Mouse (Mus musculus) brain, embryonic 18.5 days (tissue): Measurements from ENCODE around the gene Ulk4.

ENCODE experiments used
- DNase-seq: peaks from one replicate; pipeline ENCODE4 v3.0.0-alpha.2; 2012; ENCODE audit warnings: low read depth, low spot score

The Ulk4 gene

DNA sequence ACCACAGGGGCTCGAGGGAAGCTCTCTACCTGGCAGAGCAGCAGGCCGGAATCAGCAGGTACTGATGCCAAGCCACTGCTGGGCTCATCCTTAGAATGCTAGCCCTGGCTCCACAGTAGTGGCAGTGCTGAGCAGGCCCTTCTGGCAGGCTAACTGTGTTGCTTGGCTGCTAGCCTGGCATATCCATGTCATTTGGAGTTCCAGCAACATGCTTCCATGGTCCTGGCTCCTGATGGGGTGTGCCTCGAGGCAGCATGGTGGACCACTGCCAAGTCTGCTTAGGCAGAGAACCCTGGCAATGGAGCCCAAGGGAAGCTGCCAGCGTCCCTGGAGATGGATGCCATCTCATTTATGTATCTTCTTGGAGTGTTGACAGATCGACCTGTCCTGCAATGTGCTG is 169.4 kb downstream of the Ulk4 start:
- peak; percentile 78 for DNase-seq

DNA sequence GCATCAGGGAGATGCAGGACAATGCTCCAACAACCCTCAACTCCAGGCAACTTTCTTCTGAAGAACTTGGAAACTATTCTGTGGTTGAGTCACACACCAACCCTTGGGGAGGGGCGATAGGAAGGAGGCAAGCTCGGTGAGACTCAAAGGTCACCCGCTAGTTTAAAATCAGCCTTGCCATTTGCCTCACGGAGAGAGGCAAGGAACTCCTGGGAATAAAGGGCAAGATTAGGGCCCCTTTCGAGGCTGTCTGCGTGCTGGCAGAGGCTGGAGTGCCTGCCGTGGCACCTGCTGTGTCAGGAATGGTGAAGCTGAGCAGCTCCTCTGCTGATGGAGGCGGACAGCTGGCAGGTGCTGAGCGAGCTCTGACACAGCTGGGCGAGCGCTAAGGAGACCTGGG is 169.9 kb downstream of the Ulk4 start:
- no peak for DNase-seq

DNA sequence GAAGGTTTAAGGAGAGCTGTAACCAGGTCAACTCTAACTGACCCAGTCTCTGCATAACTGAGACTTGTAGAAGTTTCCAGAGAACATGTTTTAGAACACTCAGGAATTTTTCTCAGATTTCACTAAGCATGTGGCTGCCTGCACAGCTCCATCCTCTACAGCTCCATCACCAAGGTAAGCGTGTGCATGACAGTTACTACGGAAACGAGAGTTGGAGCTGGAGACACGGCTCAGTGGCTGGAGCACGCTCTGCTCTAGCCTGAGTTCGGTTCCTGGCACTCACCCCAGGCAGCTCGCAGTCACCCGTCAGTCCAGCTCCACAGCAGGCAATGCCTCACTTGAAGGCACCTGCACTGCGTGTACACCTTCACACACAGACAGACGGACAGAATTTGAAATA is 175.5 kb downstream of the Ulk4 start:
- no peak for DNase-seq

DNA sequence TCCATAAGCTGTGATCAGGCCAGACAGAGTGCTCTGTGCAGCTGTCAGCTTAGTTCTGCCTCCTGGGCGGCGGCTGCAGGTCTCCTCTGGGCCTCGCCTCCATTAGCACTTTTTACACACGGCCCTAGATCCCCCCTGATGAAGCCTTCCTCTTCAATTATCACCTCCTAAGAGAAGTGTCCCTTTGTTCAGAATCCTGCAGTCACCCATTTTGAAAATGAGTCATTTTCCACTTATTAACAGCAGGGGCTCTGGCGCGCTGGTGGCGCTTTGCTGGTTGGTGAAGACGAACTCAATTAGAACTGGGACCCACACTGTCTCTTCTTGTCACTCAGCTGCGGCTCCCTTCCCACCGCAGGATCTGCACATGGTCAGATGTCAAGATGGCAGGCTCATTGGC is 177.5 kb downstream of the Ulk4 start:
- DNase-seq, result no peak

DNA sequence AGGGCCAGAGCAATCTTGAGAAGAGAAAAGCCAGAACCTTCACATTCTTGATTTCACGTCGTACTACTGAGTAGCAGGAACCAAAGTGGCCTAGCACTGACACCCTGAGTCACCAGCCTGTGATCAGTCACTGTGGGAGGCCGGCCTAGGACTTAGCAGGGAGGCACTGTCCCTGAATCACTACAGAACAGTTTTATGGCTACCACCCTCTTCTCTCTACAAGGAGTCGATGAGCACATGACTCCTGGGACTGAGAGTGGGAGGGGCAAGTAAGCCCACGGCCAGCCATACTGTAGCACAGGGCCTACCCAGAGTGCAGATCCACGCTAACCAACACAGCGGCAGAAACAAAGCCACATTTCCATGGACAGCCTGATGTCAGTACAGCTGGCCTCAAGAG is 183.2 kb downstream of the Ulk4 start:
- DNase-seq, result no peak

DNA sequence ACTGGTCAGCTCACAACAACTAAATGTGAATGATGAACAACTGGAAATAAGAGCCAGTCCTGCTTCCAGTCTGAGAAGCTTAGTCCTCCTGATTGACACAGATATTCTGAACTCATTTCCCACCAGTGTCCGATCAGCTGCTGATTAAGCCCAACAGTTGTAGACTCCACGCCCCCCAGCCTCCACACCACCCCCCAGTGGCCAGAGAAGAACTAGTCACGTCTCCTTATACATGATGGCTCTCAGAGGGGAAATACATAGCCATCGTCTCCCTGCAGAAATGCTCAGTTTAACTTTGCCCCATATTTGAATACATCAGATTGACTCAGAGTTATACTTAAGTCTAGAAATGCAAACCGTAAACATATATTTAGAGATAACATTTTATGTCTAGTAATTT is 184.4 kb downstream of the Ulk4 start:
- DNase-seq, result no peak

DNA sequence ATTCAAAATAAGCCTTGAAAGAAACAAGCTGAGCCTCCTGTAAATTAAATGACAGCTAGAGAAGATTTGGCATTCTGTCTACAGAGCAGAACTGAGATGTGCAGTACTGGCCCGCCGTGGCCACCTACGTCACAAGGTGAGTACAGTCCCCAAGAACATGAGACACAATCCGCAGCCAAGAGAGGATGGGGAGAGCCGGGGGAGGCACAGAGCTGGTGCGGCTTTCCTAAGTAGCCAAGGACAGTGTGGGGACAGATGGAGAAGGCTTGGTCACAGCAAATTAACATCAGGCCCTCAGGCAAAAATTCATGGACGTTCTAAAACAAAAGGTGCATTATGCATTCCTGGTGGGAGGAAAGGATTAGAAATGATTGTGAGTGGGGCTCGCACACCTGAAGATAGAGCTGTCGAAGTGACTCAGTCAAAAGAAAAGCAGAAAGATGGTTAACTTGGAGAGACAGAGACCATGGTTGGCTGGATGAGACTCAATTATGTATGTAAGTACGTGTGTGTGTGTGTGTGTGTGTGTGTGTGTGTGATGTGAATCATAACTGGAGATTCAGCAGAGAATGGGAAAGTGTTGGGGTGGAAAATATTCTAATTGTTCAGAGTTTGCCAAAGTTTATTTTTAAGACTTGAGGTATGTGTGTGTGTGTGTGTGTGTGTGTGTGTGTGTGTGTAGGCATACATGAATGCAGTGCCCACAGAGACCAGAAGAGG is 185.8 kb downstream of the Ulk4 start:
- no peak for DNase-seq

DNA sequence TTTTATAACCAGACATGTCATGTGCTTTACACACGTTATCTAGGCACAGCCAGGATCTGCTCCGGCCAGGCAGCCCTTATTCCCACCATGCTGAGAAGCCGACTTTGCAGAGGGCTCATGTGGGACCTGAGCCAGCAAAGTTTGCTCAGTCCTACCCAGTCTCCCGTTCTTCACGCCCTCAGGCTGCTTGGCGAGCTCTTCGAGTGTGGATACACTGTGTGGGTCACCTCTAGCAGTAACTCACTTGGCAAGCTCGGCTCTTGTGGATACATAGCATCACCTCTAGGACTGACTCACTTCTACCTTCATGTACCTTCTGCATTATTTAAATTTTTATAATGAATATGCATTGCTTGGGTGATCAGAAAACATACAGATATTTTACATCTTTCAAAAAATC is 189.3 kb downstream of the Ulk4 start:
- DNase-seq, result no peak

DNA sequence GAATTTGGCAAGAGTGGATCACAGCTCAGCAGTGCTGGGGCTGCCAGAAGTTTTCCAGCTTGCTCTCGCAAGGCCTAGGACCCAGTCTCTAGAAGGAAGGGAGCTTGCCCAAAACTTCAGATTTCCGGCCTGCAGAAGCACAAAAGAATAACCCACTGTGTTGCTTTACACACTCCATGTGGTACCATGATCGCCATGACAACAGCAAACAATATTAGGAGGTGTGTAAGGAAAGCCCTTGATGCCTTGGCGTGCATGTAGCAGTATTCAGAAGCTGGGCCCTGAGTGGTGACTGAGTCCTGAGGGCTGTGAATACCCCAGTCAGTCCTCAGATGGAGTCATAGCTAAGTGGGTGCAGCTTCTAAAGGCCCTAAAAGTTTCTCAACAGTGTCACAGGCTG is 192.8 kb downstream of the Ulk4 start:
- no peak for DNase-seq

DNA sequence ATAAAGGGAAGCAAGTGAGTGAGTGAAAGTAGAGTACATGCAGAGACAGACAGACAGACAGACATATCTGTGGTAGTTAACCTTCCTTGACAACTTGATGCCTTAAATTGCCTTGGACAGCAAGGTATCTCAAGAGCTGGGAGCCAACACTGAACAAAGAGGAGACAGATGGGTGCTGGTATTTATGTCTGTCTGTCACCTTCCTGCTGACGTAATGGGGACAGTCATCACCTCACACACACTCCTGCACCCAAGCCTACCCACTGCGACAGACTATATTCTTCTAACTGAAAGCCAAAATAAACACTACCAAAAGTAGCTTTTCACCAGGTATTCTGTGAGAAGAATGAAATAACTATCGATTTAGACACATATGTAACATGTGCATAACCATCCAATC is 196.2 kb downstream of the Ulk4 start:
- DNase-seq, result no peak

DNA sequence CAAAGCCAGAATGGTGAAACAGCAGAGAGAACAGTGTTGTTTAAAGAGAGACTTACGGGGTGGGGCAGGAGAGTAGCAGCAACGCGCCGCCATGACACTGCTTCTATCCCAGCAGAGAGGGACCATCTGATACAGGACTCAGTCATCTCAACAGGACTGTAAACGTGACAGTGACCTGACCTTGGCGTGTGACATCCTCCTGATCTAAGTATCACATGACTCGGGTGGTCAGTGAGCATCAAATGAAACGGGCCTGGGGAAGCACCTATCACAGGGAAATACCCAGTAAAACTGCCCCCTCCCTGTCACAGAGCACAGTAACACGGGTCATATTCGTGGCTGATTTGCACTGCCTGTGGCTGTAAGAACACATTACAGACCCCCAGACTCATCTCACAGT is 196.6 kb downstream of the Ulk4 start:
- no peak for DNase-seq

DNA sequence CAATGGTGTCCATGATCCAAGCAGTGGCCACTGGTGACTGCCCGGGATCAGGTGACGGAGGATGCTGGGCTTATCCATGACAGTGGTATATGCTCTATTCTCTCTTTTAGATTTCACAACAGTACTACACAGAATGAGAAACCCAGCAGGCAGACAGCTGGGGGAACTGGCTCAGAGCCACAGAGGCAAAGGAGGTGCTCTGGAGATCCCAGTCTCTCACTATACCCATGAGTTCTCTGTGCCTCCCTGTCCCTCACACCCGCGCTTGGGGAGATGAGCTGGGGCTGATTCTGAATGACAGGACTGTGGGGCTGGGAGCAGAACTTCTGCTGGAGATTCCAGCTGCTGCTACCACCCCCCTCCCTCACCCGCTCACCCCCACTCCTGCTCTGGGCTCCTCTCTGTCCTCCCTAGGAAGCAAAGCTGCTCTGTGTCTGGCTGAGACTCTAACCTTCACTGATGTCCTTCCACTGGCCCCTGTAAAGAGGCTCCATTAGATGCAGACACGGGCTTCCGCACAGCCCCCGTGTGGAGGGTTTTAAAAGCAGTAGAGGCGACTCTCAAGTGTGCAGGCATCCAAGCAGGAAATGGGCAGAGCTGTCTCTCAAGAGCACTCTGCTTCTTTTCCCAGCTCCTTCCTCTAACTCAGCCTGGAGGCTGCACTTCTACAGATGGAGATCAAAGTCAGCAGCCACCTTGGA is 197.5 kb downstream of the Ulk4 start:
- DNase-seq, result no peak

DNA sequence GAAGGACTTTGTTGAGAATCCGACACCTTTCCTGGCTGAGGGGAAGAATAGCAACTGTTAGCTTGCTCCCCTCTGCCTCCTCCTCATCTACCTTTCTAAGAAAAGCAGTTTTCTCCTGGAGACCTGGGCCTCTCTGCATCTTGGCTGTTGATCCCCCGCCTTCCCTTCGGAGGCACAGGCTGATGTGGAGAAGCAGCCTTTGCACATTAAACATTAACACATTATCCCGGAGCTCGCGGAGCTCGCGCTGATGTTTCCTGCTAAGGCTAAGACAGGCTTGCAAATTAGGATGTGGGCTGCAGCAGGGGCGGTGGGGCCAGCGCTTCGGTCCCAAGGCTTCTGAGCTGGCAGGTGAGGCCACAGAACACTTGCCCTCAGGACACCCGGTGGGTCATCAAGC is 200.7 kb downstream of the Ulk4 start:
- DNase-seq, result no peak

DNA sequence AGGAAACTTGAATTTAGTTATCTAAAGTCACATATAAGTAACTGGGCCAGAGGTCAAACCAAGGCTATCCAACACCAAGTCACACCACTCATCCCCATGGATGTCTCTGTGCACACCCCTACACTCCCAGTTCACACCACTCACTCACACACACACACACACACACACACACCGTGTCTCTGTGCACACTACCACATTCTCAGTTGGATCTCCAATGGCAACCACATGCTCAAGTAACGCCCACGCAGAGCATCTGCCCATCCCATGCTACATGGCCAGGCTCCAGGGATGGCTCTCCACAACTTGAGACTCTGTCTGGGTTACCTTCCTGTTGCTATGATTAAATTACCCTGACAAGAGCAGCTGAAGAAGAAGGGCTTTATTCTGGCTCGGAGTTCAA is 201.8 kb downstream of the Ulk4 start:
- DNase-seq, result no peak

DNA sequence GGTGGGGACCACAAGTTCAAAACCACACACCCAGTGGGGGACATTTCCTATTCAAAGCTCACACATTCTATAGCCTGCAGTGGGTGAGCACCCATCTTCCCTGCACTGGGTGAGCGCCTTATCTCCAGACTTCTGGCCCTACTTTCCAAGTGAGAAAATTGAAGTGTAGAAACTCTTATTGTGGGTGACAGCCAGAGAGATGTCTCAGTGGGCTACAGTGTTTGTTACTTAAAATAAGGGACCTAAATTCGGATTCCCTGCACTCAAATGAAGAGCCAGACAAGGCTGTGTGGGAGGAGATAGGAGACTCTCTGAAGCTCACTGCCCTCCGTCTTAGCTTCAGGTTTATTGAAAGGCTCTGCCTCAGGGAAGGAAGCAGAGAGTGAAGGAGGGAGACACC is 202.3 kb downstream of the Ulk4 start:
- DNase-seq, result no peak

DNA sequence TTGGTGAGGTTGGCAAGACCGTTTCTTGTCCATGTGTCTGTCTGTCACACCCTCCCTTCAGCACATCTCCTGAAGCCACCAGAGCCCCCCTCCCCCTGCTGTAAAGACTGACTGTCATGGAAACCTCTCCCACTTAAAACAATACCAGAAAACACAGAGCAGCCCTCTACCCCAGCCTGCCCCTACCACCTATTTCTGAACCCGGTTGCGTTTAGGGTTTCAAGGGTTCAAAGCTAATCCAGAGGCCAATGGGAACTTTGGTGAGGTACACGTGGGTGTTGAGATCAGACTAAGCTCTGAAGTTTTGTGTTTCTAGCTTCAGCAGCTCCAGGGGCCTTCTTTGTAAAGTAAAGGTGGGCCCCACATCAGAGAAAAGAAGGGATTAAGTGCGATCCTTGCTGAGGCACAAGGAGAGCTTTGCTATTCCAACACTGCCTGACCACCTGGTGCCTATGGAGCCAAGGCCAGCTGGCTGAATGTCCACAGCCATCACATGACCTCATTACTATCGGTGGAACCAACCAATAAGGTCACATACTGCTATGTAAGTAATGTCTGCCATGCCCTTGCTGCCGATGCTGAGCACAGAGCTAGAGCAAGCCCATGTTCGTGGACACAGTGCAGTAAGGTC is 204.8 kb downstream of the Ulk4 start:
- DNase-seq, result no peak

DNA sequence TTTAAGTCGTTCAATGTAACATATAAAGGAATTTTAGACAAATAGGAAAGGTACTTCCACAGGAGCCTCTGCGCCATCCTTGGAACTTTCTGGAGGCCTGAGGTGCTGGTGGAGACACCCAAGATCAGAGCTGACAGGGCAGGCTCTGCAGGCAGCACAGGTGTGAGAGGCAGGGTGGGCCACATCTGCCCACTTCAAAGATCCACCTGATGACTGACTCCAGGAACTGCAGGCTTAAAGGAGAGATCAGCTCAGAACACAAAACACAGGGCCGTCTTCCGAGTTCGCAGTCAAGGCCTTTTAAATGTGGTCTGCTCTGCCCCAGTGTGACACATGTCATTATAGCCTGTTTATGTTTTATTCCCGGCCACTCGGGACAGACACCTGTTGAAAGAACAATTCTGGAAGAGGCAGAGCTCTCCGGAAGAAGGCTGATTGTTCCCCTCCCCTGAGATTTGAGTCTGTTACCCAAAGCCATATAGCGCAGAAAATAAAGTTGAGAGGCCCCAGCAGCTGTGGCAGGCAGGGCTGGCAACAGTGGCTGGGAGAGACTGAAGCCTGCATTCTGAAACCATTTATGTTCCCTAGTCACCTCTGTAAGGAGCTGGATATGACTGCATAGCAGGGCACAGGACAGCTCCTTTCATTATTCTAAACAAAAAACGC is 205.4 kb downstream of the Ulk4 start:
- no peak for DNase-seq

DNA sequence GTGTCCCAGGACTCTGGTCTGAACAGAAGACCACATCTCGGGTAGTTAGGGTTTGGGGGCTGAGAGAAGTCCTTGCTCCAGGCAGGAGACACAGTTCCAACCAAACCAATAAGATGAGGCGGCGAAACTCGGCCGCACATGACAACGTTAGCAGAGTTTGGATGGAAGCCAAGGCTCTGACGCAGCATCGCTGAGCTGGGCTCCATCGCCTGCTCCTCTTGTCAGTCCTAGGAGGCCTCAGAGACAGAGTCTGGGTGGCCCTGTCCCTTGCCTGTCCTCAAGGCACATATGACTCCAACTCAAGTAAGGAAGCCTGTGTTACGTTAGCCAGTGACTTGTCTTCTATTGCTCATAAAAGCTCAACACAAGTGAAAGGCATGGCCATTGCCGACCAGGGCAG is 205.9 kb downstream of the Ulk4 start:
- DNase-seq, result no peak

DNA sequence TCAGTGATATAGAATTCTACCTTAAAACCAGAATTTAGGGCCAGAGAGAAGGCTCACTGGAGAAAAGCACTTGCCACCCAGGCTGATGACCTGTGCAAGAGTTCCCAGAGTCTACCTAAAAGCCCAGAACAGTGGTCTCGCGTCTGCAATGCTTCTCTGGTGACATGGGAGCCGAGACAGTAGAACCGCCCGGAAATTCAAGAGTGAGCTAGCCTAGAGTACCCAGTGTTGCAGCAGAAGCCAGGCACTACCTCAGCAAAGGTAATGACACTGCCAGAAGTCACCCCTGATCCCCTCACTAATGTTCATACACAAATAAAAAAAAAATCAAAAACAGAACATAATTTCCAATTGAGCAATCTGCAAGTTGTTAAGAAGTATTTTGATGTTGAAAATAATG is 208.9 kb downstream of the Ulk4 start:
- DNase-seq, result no peak

DNA sequence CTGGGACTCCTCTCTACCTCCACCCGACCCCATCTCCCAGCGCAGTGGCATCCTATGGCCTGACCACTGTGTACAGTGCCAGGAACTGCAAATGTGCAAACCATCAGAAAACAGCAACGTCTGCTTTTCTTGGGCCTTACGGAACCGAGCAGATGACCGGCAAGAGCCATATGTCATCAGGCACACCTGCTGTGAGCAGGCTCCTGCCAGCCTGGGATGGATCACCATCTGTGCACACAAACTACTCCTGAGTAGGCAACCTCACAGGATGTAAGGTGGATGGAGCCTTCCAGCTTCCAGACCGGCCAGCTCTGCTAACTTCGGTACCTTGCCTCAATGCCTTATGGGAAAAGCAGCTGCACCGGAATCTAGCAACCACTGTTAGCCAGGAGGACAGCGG is 210.0 kb downstream of the Ulk4 start:
- no peak for DNase-seq

DNA sequence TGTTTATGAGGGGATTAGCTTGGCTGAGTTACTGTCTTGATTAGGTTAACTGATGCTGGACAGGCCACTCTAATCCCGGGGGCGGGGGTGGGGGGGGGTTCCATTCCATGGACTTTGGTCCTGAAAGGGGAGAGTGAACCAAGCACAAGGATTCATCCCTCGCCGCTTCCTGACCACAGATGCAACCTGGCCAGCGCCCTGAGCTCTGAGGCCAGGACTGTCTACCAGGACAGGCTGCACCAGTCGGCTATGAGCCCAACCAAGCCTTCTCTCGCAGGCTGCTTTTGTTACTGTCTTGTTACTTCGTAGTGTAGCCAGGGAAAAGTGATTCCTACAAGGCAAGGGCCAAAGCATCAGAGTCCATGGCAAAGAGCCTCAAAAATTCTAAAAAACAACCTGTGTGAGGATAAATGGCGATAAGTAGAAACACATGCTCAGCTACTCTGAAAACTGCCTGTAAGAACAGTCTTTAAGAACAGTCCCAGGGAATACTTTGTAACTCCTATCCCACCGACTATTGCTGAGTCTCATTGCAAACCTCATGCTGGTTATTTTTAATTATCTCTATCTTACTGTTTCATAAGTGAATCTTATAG is 211.5 kb downstream of the Ulk4 start:
- no peak for DNase-seq
